Mouse (Mus musculus) cerebellum, adult 2 months (tissue): ENCODE data around the gene Kdm2a.

Source experiments
- CTCF ChIP-seq: fragments of 200-500 bp; IDR thresholded peaks from 2 replicates; pipeline ENCODE4 v1.5.1; 2011; ENCODE audit warnings: low read depth, mild to moderate bottlenecking, control low read depth, low read length, moderate library complexity, borderline replicate concordance; ENCODE audit not compliant: insufficient read depth
- POLR2A ChIP-seq: fragments of 200-500 bp; IDR thresholded peaks from 2 replicates; pipeline ENCODE4 v1.6.1; 2011; ENCODE audit warnings: low read length, control low read depth, borderline replicate concordance; ENCODE audit not compliant: insufficient read depth

- no peak for TF ChIP-seq CTCF
- no peak for TF ChIP-seq POLR2A
Measured at GRCm38 (mm10) chr19:4387276-4387675, 10.8 kb downstream of the Kdm2a start.
